Mouse (Mus musculus) heart, embryonic 16.5 days (tissue): ENCODE results near the gene Hoxb3. TPM values are rescaled to one million over a fixed set of nuclear protein-coding genes. Genes with fewer than 3 reads are reported as not detected.

Experiments used
- microRNA counts: library from miRNA; unstranded; fragments of <30 nt; microRNA quantifications from one replicate; lab custom pipeline; 2016
- microRNA-seq: library from miRNA; unstranded; fragments of <30 nt; microRNA quantifications from one replicate; pipeline ENCODE4, GENCODE M21; 2017
- polyA plus RNA-seq: library from polyadenylated mRNA; unstranded; fragments of >200 nt; fragmentation: Nextera tagmentation; extraction: Ambion mirVana; gene quantifications from 2 replicates; pipeline ENCODE4 v1.2.1, GENCODE M21; 2015

Hoxb3 gene
- polyA plus RNA-seq, 1 experiment from 2014 or later, result 0.24 TPM

MicroRNAs within 50 kb of the gene (microRNA counts, 519-probe panel; counts per million panel counts)
- 2,586 counts per million, percentile 64 among the panel's probes with 10 or more counts for microRNA mmu-miR-10a (lab: Ali Mortazavi, UCI)

Small RNA genes lying within 50 kb of the gene (microRNA-seq; reads per million reads assigned to microRNA genes)
- 4,802 reads per million, percentile 92 among the genes with 10 or more reads in this experiment for gene Mir10a

Other genes starting within 250 kb of the Hoxb3 start
- gene Atp5g1, start 247.7 kb upstream of the Hoxb3 start, polyA plus RNA-seq, result 2,218 and 2,299 TPM in 2 replicates
- 0.11 TPM in 1 of 2 replicates, not detected in the other for gene Calcoco2, start 211.4 kb upstream of the Hoxb3 start, polyA plus RNA-seq
- 0.13 and 0.24 TPM in 2 replicates for gene Ttll6, start 189.5 kb upstream of the Hoxb3 start, polyA plus RNA-seq
- gene Hoxb13, start 129.0 kb upstream of the Hoxb3 start, polyA plus RNA-seq, result 0.08 TPM in 1 of 2 replicates, not detected in the other
- gene Hoxb9, start 51.9 kb upstream of the Hoxb3 start, polyA plus RNA-seq, result 0.10 TPM in 1 of 2 replicates, not detected in the other
- not detected in 2 replicates for gene Hoxb8, start 41.4 kb upstream of the Hoxb3 start, polyA plus RNA-seq
- gene Hoxb7, start 36.7 kb upstream of the Hoxb3 start, polyA plus RNA-seq, result 0.31 and 0.43 TPM in 2 replicates
- 0.51 TPM in 1 of 2 replicates, not detected in the other for gene Hoxb6, start 30.9 kb upstream of the Hoxb3 start, polyA plus RNA-seq
- 0.76 and 2.8 TPM in 2 replicates for gene Hoxb5, start 20.0 kb upstream of the Hoxb3 start, polyA plus RNA-seq
- gene Hoxb4, start 5.1 kb upstream of the Hoxb3 start, polyA plus RNA-seq, result 0.28 and 0.32 TPM in 2 replicates
- gene Hoxb2, start 27.2 kb downstream of the Hoxb3 start, polyA plus RNA-seq, result 2.5 and 3.1 TPM in 2 replicates
- gene Hoxb1, start 42.4 kb downstream of the Hoxb3 start, polyA plus RNA-seq, result 0.07 TPM in 1 of 2 replicates, not detected in the other
- 9.3 and 27.8 TPM in 2 replicates for gene Skap1, start 141.3 kb downstream of the Hoxb3 start, polyA plus RNA-seq